Mouse (Mus musculus): ENCODE measurements at regions not wholly inside any gene's neighbourhood (a gene's known extent, or its start where the extent isn't known, plus 50 kb on each side); places are given as distances from the start of the nearest gene placed in this dataset.
A peak's percentile ranks its signal among the peaks of the same experiment; 100 is the strongest.

DNA sequence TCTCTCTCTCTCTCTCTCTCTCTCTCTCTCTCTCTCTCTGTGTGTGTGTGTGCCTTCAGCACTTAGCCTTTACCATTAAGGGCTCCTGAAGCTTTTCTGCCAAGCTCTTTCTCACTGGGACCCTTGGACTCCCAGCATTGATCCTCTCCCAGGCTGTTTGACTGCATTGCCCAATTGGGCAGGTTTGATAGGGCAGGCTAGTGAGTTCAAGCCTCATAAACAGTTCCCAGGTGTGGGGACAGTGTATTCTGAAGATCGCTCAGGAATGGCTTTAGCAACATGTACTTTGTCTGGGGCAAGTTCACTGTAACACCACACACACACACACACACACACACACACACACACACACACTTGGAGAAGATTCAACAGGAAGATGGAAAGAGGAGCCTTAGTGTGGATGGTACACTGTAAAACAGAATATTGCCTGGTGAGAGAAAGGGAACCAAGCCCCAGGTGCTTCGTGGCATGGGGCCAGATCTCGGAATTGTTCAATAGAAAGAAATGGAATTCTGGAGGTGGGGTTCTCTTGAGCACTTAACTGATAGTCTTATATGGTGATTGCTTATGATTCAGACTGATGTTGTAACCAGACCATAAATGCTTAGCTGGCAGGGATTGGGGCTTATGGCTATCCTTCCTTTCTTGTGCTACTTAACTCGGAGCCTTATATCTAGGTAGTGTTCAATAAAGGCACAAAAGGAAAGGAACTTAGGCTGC is 229.5 kb downstream of the 4933412E24Rik start:
- DNase-seq (ENCODE audit: low spot score), result no peak

GRCm38 (mm10) chr15:59785981-59786380 is 230.4 kb downstream of the 4933412E24Rik start:
- DNase-seq (ENCODE audit: low spot score), result no peak

DNA sequence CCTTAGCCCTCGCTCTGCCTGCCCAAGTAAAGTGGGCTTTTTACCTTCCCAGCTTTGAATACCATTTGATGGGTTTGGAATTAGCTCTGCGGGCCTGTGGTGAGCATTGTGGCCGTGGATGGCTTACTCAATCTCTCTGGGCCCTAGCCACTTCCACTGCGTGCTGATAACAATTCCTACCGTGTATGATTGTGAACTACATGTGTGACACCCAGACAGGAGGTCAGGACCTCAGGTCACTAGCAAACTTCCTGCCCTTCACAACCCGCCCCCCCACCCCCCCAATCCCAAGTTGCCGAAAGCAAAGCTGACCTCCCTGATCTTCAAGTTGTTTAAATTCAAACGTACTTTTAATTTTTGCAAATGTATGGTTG is 231.9 kb downstream of the 4933412E24Rik start:
- no peak for DNase-seq (ENCODE audit: low spot score)

DNA sequence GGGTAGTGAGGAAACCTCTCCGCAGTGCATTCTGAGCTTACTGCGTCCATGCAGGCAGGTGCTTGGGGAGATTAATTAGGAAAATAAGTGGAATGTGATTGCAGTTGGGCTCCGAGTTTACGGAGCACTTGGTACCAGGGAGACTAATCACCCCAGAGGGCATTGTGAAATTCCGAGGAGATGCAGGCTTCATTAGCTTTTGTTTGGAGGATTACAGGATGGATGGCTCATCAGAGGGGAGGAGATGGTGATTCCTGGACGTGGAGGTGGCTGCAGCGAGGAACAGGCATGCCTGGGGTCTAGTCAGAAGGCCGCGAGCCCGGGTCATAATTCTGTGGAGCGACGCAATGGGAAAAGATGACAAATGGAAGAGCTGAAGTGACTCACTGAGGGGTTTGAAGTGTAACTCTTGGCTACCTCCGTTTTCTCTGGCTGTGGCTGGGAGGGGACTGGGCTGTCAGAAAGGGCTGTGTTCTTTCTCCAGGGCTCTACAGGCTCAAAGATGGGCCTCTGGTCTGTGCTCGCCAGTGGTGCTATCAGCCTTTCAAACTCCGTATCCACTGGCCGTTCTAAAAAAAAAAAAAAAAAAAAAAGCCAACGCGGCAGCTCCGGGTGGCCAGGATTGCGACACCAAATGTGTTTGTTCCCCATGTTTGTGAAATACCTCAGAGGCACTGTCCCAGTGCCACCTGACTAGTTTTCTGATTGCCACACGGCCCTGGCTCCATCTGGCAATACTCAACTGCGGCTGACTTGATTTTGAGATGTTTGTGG is 232.4 kb downstream of the 4933412E24Rik start:
- peak; percentile 18 for DNase-seq (ENCODE audit: low spot score)

DNA sequence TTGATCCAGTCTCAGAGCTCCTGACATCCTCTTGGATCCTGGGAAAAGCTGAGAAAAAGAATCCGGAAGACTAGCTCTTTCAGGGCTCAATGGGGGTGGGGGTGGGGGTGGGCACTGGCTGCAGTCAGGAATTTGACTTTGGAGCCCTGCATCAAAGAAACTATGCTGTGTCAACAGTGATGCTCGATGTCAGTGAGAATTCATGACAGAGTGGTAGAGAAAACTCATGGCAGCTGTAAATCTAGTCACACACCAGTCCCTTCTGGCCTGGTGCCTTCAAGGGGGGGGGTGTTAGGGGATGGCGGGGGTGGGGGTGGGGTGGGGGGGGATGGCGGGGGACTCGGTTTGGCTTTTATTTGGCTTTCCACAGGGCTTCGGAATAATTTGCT is 233.0 kb downstream of the 4933412E24Rik start:
- no peak for DNase-seq (ENCODE audit: low spot score)

DNA sequence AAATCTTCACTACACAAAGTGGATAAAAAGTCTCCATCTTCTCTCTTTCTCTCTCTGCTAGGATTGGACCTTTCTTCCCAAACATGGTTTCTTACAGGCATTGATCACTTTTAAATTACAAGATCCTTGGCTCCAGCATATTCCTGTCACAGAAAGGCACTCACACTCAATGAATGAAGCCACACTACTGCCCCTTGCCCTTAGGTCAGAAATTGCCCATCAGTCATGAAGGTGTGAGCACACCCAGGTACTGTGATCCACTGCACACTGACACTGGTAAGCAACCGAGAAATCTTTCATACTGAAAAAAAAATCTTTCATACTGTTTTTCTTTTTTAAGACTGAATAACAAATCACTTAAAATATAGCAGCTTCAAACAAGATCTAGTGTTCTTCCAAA is 235.9 kb downstream of the 4933412E24Rik start:
- DNase-seq (ENCODE audit: low spot score), result no peak

- DNase-seq (ENCODE audit: low spot score), result peak; percentile 82
Observed at GRCm38 (mm10) chr15:59777307-59777871, 239.0 kb downstream of the 4933412E24Rik start.

DNA sequence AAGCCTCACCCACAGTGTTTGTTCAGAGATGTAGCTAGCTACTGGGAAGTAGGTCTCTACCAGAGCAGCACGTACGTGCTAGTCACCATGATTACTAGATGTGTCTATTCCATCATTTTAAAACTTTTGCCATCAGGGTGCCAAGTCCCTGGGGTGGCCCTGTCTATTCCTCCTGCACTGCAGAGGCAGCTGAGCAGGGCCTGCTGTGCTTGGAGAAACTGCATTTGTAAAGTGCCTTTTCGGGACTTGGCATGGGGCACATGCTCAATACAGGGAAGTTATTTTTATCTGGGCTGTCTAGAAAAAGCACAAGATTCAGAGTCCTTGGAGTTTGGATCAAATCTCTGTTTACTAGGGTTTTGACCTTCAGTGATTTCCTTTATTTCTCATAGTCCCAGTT is 240.6 kb downstream of the 4933412E24Rik start:
- peak; percentile 16 for DNase-seq (ENCODE audit: low spot score)

GRCm38 (mm10) chr15:59773983-59774382 is 242.4 kb downstream of the 4933412E24Rik start:
- DNase-seq (ENCODE audit: low spot score), result no peak

DNA sequence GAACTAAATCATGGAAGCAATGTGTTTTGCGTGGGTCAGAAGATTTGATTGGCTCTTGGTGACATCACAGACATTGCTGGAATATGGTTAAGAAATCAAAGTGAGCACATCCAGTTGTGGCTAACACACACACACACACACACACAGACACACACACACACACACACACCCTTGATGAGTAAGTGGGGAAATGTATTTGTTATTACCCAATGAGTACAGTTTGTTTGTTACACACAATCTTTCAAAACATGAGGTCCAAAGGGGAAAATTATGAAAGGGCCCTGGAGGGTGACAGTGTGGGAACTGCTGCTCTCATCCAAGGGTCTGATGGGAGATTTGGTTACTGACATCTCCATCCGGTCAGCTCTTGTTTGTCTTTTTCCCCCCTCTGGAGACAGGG is 243.8 kb downstream of the 4933412E24Rik start:
- no peak for DNase-seq (ENCODE audit: low spot score)

DNA sequence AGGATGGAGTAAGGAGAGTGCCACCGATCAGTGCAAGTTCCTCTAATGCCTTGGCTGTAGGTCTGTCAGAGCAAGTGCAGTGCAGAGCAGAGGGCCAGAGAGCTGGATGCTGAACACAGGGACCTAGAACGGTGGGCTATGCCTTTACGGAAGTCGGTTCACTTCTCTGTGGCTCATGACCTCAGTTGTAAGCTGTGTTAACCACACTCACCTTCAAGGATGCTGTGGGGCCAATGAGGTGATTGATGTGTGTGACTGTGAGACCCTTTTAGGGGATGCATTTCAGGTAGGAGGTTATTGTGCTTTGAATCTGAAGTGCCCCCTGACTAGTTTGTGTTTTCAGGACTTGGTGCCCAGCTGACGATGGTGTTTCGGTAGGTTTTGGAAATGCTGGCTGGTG is 254.4 kb downstream of the 4933412E24Rik start:
- no peak for DNase-seq (ENCODE audit: low spot score)

- no peak for DNase-seq (ENCODE audit: low spot score)
Observed at GRCm38 (mm10) chr15:59760490-59760889, 255.9 kb downstream of the 4933412E24Rik start.

DNA sequence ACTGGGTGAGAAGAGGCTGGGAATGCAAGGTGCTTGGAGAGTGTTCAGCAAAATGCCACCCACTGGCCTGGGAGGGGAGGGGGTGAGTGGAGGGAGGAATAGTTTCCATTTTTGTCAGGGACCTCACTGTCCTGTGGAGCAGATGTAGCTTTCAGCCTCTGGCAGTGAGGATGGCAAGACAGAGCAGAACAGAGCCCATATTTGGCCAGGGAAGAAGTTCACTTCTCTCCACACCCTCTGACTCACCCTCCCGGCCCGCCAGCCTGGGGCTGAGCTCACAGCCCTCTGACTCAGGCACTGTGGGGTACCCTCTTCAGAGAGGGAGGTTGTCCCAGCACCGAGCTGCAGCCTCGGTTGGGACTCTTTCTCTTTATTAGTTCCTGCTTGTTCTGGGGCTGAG is 256.8 kb downstream of the 4933412E24Rik start:
- peak; percentile 24 for DNase-seq (ENCODE audit: low spot score)

GRCm38 (mm10) chr15:59758971-59759370 is 257.4 kb downstream of the 4933412E24Rik start:
- no peak for DNase-seq (ENCODE audit: low spot score)

GRCm38 (mm10) chr15:59756141-59756540 is 260.3 kb downstream of the 4933412E24Rik start:
- no peak for DNase-seq (ENCODE audit: low spot score)

GRCm38 (mm10) chr15:59754906-59755305 is 261.5 kb downstream of the 4933412E24Rik start:
- no peak for DNase-seq (ENCODE audit: low spot score)

- no peak for DNase-seq (ENCODE audit: low spot score)
Observed at GRCm38 (mm10) chr15:59752277-59752676, 264.1 kb downstream of the 4933412E24Rik start.

DNA sequence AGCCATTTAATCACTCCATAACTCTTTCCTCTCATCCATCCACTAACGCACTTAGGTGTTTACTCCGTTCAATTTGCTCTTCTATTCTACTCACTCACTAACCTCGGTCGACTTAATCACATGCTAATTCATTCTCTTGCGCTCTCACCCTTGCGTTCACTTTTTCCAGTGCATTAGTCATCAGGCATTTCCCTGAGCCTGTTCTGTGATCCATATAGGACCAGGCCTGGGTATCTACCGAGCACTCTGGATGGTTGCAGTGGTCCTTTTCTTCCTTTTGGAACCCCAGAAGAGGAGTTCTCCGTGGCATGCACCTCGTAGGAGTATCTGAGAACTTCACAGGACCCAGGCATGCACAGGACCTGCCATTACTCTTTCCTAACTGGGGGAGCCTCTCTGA is 270.1 kb downstream of the 4933412E24Rik start:
- no peak for DNase-seq (ENCODE audit: low spot score)

DNA sequence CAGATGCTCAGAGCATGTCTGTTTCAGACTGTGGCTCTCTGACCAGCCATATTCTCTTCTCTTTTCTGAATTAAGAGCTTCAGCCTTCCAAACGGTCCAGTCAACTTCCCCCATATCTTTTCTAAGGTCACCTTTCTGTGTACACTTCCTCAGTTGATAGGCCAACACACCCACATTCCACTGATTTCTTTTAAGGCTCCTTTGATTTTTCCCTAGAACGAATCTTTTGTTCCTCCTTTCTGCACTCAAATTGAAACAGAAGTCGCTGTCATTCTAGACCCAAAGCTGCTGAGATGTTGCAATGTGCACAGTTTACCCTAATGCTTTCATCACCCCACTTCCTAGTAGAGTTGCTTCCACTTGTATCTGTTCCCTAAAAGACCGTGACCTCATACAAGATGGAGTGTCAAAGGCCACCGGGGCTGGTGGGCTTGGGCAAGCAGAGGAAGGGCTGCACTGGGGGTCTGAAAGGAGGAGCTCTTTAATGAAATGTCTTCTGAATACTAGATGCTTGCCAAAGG is 271.9 kb downstream of the 4933412E24Rik start:
- no peak for DNase-seq (ENCODE audit: low spot score)

DNA sequence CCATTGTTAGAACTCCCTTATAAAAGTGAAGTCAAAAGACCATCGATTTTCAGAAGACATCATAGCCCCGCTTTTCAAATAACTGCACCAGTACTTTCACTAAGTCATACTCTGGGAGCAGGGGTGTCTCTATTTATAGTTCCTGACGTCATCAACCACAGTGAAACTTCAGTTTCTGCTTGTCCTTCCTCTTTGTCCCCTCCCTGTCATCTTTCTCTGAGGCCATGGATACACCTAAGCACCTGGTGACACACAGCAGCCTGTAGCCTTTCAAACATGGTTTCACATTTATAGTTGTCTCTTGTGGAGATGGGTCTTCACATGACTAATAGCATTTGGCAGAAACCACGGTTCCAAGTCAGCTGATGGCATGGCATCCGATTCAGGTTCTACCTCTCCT is 277.2 kb downstream of the 4933412E24Rik start:
- no peak for DNase-seq (ENCODE audit: low spot score)

DNA sequence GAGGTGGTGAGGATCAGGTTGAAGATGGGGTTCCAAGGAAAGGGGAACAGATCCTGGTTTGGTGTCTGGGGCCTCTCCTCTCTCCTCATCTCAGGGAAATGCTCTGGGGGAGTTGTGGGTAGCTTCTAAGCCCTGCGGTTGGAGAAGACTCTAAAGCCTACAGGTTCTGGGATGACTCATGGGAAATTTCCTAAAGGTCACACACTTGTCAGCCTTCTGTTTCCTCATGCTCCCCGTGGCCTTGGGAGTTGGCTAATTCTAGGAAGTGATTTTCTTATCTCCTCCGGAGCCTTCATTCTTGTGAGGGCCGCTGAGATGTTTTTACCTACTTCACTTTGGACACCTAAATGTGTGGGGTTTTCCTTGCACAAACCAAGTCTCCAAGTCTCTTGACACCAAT is 279.2 kb downstream of the 4933412E24Rik start:
- no peak for DNase-seq (ENCODE audit: low spot score)

- no peak for DNase-seq (ENCODE audit: low spot score)
Observed at GRCm38 (mm10) chr15:59734376-59734775, 282.0 kb downstream of the 4933412E24Rik start.

GRCm38 (mm10) chr15:59733932-59734331 is 282.5 kb downstream of the 4933412E24Rik start:
- DNase-seq (ENCODE audit: low spot score), result no peak
